Mouse (Mus musculus): ENCODE measurements around the gene Gpr150. TPM values are rescaled to one million over a fixed set of nuclear protein-coding genes. Genes with fewer than 3 reads are reported as not detected.

Gpr150 gene
- polyA plus RNA-seq (2017; shearing (Covaris generic)): not detected

DNA sequence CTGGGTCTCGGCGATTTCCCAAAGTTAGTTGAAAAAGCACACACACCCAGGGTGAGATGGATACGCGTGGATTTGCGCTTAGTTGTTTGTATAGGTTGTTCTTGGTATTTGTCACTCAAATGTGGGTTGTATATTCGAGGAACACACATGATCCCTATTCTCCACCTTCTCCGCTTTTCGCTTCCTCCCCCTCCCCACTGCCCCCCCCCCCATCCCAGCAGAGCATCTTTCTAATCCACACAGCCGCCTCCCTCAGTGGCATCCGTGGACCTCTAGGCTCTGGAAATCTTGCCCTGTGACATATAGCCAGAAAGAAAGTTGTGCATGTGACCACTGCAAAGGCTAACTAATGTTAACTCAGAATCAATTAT, at the start of gene Gpr150:
Gene Gpr150, minus strand, starts transcription at position 101 of the 371 bp plus-strand sequence.

GRCm38 (mm10) chr13:76098493-76099303, 41.9 kb upstream of the Gpr150 start, which contains the start of the genes Arsk and Ttc37:
Arsk (minus strand) TSS chr13:76098660.
Ttc37 (plus strand) TSS chr13:76098734.

GRCm38 (mm10) chr13:76017974-76018843, 38.6 kb downstream of the Gpr150 start, which contains the start of gene Rfesd:
Rfesd (minus strand) TSS chr13:76018719.

Other genes with a start within 250 kb of the Gpr150 start
- gene Glrx, start 217.1 kb downstream of the Gpr150 start, polyA plus RNA-seq (2017; shearing (Covaris generic)): 100 to 1,000 TPM in 1 of 2 experiments, 10 to 100 TPM in 1; 97.8 to 279 TPM
- gene Rhobtb3, start 113.1 kb downstream of the Gpr150 start, polyA plus RNA-seq (2017; shearing (Covaris generic)): 1 to 10 TPM in 1 of 2 experiments, under 1 TPM in 1; 0.20 to 1.2 TPM
- gene Spata9, start 89.8 kb downstream of the Gpr150 start, polyA plus RNA-seq (2017; shearing (Covaris generic)): 1 to 10 TPM in 1 of 2 experiments, under 1 TPM in 1; 0.19 to 2.1 TPM
- gene Rfesd, start 38.3 kb downstream of the Gpr150 start, polyA plus RNA-seq (2017; shearing (Covaris generic)): 10 to 100 TPM; 21.5 to 27.2 TPM
- 1 to 10 TPM; 7.5 to 8.3 TPM for gene Arsk, start 41.7 kb upstream of the Gpr150 start, polyA plus RNA-seq (2017; shearing (Covaris generic))
- 10 to 100 TPM; 18.2 to 25.4 TPM for gene Ttc37, start 41.7 kb upstream of the Gpr150 start, polyA plus RNA-seq (2017; shearing (Covaris generic))
- under 1 TPM; 0.08 to 0.53 TPM for gene Fam81b, start 248.1 kb upstream of the Gpr150 start, polyA plus RNA-seq (2017; shearing (Covaris generic))